Mouse (Mus musculus) lung, embryonic 15.5 days (tissue): ENCODE measurements at regions not wholly inside any gene's neighbourhood (a gene's known extent, or its start where the extent isn't known, plus 50 kb on each side); places are given as distances from the start of the nearest gene placed in this dataset.

Experiments
- ATAC-seq: fragments of 200-750 bp; cut with Nextera tagmentation; 2 replicates; pipeline ENCODE4 v1.8.0; 2017; ENCODE audit warnings: moderate number of reproducible peaks, borderline replicate concordance; ENCODE audit not compliant: low FRiP score, low TSS enrichment; ENCODE audit errors: extremely low read depth
- H3K27ac ChIP-seq: fragments of 300-500 bp; sonication (generic); 2 replicates; pipeline ENCODE4 v1.5.1; 2015; ENCODE audit warnings: moderate library complexity, mild to moderate bottlenecking, inconsistent platforms
- H3K27me3 ChIP-seq: fragments of 300-500 bp; sonication (generic); 2 replicates; pipeline ENCODE4 v1.6.1; 2015; ENCODE audit warnings: inconsistent platforms
- H3K36me3 ChIP-seq: fragments of 300-500 bp; sonication (generic); 2 replicates; pipeline ENCODE4 v1.6.1; 2015; ENCODE audit warnings: inconsistent platforms
- H3K4me1 ChIP-seq: fragments of 300-500 bp; sonication (generic); 2 replicates; pipeline ENCODE4 v1.6.1; 2015; ENCODE audit warnings: inconsistent platforms
- H3K4me2 ChIP-seq: fragments of 300-500 bp; sonication (generic); 2 replicates; pipeline ENCODE4 v1.6.1; 2015; ENCODE audit warnings: inconsistent platforms, mild to moderate bottlenecking, moderate library complexity
- H3K4me3 ChIP-seq: fragments of 300-500 bp; sonication (generic); 2 replicates; pipeline ENCODE4 v1.5.1; 2015; ENCODE audit warnings: mild to moderate bottlenecking, inconsistent platforms
- H3K9ac ChIP-seq: fragments of 300-500 bp; sonication (generic); 2 replicates; pipeline ENCODE4 v1.6.1; 2015; ENCODE audit warnings: inconsistent platforms
- H3K9me3 ChIP-seq: fragments of 300-500 bp; sonication (generic); 2 replicates; pipeline ENCODE4 v1.6.1; 2016; ENCODE audit warnings: inconsistent platforms
- WGBS: fragments of 180-500 bp; shearing (Covaris S2); methylation state at CpG from one replicate; pipeline ENCODE4 v1.1.7; 2015; 5-methylcytosine and 5-hydroxymethylcytosine counted together

DNA sequence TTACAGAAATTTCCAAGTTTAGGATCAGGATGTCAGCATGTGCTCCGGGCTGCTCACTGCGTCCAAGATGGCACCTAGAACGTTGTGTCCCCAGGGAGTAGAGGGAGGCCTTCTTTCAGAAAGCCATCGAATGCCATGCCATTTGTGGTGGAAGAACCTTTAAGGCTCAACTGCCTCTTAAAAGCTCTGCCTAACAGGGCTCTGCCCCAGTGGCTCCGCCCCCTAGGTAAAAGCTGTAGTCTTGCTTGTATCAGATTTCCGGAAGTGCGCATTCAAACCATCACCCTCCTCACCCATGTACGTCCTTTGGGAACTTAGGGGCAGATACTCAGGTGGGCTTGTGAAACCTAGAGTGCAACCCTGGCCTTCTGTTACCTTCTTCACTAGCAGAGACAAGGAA is 54.0 kb upstream of the Psmd7 start:
- H3K9ac ChIP-seq, result no peak overlapping the region
- 75% methylated on average over 8 of the region's 8 CpGs for whole genome bisulfite sequencing
- no peaks in the 10 kb centered on the region for H3K27me3 ChIP-seq
- no peak for ATAC-seq
- no peak overlapping the region for H3K4me3 ChIP-seq
- no peaks in the 10 kb centered on the region for H3K9me3 ChIP-seq
- H3K4me1 ChIP-seq, result no peaks in the 10 kb centered on the region
- no peak overlapping the region for H3K27ac ChIP-seq
- no peaks in the 10 kb centered on the region for H3K36me3 ChIP-seq
- H3K4me2 ChIP-seq, result no peak overlapping the region

DNA sequence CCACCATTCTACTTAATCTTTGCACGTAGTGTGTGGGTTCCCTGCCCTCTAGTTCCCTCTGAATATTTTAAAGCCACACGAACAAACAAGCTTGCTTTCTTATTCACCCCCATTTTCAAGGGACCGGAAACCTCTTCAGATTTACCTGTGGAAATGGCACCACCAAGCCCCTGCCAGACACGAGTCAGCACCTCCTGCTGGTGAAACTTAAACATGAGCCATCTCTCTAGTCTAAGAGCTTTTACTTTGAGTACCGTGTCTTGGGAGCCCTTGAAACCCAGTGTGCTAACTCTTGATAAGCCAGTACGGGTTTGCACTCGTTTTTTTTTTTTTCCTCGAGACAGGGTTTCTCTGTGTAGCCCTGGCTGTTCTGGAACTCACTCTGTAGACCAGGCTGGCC is 59.7 kb upstream of the Psmd7 start:
- Histone ChIP-seq H3K36me3 (no peaks in the 10 kb centered on the region), H3K27me3 (no peaks in the 10 kb centered on the region), H3K4me2 (no peak overlapping the region), H3K27ac (no peak overlapping the region), H3K4me1 (no peaks in the 10 kb centered on the region), H3K9me3 (no peaks in the 10 kb centered on the region), H3K9ac (no peak overlapping the region), H3K4me3 (no peak overlapping the region)
- ATAC-seq, result no peak
- WGBS, result 70% methylated on average over 8 of the region's 8 CpGs

DNA sequence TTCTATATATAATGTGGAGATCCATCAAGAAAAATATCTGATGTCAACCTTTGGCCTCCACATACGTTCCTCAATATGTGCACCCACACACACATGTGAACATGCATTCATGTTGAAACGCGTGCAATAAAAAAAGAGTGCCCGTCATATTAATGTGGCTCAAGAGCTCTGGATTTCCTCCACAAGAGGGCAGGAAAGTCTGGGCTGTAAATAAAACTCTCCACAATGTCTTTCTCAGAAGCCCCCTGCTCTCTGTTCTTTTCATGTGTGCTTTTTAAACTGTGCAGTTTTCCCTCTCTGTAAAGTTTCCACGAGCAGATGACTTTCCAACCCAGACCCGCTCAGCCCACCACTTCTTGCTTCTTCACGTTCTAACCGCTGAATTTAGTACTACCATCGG is 62.0 kb upstream of the Psmd7 start:
- no peak overlapping the region for H3K9ac ChIP-seq
- H3K4me1 ChIP-seq, result no peaks in the 10 kb centered on the region
- 86% methylated on average over 9 of the region's 9 CpGs for WGBS
- no peak overlapping the region for H3K27ac ChIP-seq
- no peaks in the 10 kb centered on the region for H3K27me3 ChIP-seq
- no peak for ATAC-seq
- no peaks in the 10 kb centered on the region for H3K36me3 ChIP-seq
- no peak overlapping the region for H3K4me2 ChIP-seq
- no peaks in the 10 kb centered on the region for H3K9me3 ChIP-seq
- H3K4me3 ChIP-seq, result no peak overlapping the region

DNA sequence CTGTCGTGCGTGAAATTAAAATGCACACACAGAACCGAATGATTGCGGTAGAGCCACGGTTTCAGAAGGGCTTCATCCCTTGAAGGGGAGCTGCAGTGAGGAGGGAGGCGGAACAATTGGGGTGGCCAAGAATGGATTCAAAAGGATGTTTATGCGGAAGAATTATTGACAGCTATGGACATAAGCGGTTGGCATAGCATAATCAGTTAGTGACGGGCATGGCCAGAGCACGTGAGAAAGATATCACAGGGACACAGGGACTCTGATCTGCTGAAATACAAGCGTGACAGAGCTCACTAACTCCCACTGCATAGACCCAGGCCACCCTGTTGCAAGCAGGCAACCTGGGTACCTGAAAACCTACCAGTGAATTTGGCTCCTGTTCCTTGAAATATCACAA is 63.2 kb upstream of the Psmd7 start:
- no peak overlapping the region for H3K4me3 ChIP-seq
- H3K9ac ChIP-seq, result no peak overlapping the region
- no peak for ATAC-seq
- H3K27ac ChIP-seq, result no peak overlapping the region
- H3K4me2 ChIP-seq, result no peak overlapping the region
- no peaks in the 10 kb centered on the region for H3K36me3 ChIP-seq
- no peaks in the 10 kb centered on the region for H3K27me3 ChIP-seq
- no peaks in the 10 kb centered on the region for H3K4me1 ChIP-seq
- no peaks in the 10 kb centered on the region for H3K9me3 ChIP-seq
- 90% methylated on average over 11 of the region's 11 CpGs for WGBS

DNA sequence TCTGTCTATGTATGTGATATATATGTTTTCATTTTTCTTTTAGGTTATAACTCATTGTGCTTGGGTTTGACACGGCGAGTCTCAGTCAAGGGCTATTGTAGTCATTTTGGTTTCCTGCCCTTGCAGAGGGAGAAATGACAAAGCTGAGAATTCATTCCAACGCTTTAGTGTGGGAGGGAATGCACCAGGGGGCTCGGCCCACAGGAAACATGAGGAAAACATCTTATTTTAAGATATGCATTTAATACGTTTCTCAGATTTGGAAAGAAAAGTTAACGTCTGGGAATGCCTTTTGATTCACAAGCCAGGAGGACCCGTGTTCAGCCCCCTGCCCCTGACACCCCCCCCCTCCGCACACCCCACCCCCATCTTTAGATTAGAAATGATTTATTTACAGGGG is 64.0 kb upstream of the Psmd7 start:
- Histone ChIP-seq H3K4me3 (no peak overlapping the region), H3K9me3 (no peaks in the 10 kb centered on the region), H3K4me2 (no peak overlapping the region), H3K9ac (no peak overlapping the region), H3K4me1 (no peaks in the 10 kb centered on the region), H3K27me3 (no peaks in the 10 kb centered on the region), H3K36me3 (no peaks in the 10 kb centered on the region), H3K27ac (no peak overlapping the region)
- no peak for ATAC-seq
- WGBS, result 44% methylated on average over 8 of the region's 8 CpGs

DNA sequence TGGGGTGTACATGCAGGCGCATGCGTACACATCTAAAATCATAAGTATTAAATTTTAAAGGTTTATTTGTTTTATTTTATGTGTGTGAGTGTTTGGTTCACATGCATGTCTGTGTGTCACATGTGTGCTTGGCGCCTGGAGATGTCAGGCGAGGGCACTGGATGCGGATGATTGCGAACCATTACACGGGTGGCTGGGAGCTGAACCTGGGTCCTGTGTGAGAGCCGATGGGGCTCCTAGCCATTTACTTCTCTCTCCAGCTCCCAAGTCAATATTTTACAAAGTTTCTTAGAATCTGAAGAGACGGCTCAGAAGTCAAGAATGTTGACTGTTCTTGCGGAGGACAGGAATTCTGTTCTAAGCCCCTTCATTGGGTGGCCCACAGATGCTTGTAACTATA is 65.4 kb upstream of the Psmd7 start:
- ATAC-seq, result no peak
- 77% methylated on average over 10 of the region's 10 CpGs for WGBS
- Histone ChIP-seq H3K9ac (no peak overlapping the region), H3K4me1 (no peaks in the 10 kb centered on the region), H3K27ac (no peak overlapping the region), H3K4me2 (no peak overlapping the region), H3K4me3 (no peak overlapping the region), H3K36me3 (no peaks in the 10 kb centered on the region), H3K27me3 (no peaks in the 10 kb centered on the region), H3K9me3 (no peaks in the 10 kb centered on the region)

DNA sequence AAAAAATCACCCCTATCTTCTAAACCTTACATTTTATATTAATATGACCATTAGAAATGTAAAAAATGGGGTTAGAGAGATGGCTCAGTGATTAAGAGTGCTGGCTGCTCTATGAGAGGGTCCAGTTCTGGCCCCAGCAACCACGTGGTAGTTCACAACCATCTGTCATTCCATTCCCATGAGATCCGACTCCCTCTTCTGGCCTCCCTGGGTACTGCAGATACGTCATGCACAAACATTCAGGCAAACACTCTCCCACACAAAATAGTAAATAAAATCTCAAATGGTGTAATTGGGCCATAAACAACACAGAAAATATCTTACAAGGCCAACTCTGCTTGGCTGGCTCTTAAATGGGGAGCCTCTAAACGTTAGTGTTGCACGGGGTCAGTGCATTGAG is 68.4 kb upstream of the Psmd7 start:
- no peaks in the 10 kb centered on the region for H3K27me3 ChIP-seq
- WGBS, result 68% methylated on average over 5 of the region's 5 CpGs
- no peaks in the 10 kb centered on the region for H3K36me3 ChIP-seq
- H3K9me3 ChIP-seq, result no peaks in the 10 kb centered on the region
- H3K4me1 ChIP-seq, result no peaks in the 10 kb centered on the region
- H3K4me3 ChIP-seq, result no peak overlapping the region
- ATAC-seq, result no peak
- H3K4me2 ChIP-seq, result no peak overlapping the region
- H3K27ac ChIP-seq, result no peak overlapping the region
- no peak overlapping the region for H3K9ac ChIP-seq

DNA sequence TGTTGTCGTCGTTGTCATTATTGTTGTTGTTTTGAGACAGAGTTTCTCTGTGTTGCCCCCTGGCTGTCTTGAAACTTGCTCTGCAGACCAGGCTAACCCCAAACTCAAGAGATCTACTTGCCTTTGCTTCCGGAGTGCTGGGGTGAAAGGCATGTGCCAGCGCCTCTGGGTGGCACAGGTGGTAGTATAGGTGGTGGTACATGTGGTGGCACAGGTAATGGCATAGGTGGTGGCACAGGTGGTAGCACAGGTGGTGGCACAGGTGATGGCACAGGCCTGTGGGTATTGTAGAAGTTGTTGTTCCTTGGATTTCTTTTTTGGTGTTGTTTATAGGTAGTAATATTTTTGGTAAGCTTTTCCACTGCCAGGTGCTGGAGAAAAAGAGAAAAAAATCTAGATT is 69.5 kb upstream of the Psmd7 start:
- 81% methylated on average over 4 of the region's 4 CpGs for WGBS
- Histone ChIP-seq H3K4me1 (no peaks in the 10 kb centered on the region), H3K27me3 (no peaks in the 10 kb centered on the region), H3K4me2 (no peak overlapping the region), H3K27ac (no peak overlapping the region), H3K36me3 (no peaks in the 10 kb centered on the region), H3K9ac (no peak overlapping the region), H3K4me3 (no peak overlapping the region), H3K9me3 (no peaks in the 10 kb centered on the region)
- no peak for ATAC-seq

DNA sequence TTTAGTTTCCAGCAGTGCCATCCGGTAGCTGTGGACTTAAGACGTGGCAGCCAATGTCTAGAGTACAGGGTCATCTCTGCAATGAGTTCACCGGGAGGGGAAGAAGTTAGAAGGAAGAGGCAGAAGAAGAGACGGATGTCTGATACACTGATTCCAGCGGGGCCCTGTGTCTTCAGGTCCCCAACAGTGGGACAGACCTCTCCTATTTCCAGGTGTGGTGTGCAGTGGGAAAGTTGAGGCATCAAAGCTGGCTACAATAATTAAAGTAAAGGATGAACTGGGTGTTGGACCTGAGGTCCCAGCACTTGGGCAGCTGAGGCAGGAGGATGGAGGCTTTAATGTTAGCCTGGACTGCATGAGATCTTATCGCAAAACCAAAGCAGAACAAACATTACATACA is 70.1 kb upstream of the Psmd7 start:
- 79% methylated on average over 6 of the region's 6 CpGs for WGBS
- Histone ChIP-seq H3K27ac (no peak overlapping the region), H3K4me1 (no peaks in the 10 kb centered on the region), H3K9ac (no peak overlapping the region), H3K36me3 (no peaks in the 10 kb centered on the region), H3K4me2 (no peak overlapping the region), H3K9me3 (no peaks in the 10 kb centered on the region), H3K4me3 (no peak overlapping the region), H3K27me3 (no peaks in the 10 kb centered on the region)
- ATAC-seq, result no peak

DNA sequence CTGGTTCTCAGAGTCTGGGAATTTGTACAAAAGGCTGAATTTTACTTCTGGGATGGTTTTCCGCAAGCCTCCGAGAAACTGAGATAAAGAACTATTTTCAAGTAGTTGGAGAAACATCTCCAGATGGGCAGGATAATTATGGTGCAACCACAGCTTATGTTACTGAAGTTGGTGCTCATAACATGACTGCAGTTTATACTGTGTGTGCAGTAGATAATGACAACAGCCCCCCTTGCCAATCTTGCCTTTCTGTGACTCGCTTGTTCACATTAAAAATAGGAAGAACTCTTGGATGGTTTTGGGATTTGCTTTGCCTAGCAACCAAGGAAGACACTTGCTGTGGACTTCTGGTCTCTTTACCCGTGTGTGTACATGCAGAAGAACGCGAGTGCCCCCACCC is 72.4 kb upstream of the Psmd7 start:
- H3K4me2 ChIP-seq, result no peak overlapping the region
- H3K4me3 ChIP-seq, result no peak overlapping the region
- H3K9me3 ChIP-seq, result no peaks in the 10 kb centered on the region
- H3K27me3 ChIP-seq, result no peaks in the 10 kb centered on the region
- H3K27ac ChIP-seq, result no peak overlapping the region
- WGBS, result 74% methylated on average over 6 of the region's 6 CpGs
- no peaks in the 10 kb centered on the region for H3K36me3 ChIP-seq
- no peak for ATAC-seq
- H3K9ac ChIP-seq, result no peak overlapping the region
- H3K4me1 ChIP-seq, result no peaks in the 10 kb centered on the region

DNA sequence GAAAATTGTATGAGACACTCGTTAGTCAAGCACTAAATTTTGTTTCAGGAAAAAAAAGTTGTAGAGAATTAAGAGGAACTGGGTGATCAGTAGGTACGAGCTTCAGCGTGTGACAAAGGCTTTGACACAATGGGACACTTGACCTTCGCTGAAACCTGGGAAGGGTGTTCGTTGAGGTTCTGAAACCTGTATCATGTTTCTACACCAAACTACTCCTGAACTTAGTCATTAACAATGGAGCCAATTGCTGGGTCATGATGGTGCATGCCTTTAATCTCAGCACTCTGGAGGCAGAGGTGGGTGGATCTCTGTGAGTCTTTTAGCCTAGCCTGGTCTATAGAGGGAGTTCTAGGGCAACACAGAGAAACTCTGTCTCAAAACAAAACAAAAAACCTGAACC is 81.3 kb upstream of the Psmd7 start:
- Histone ChIP-seq H3K36me3 (no peaks in the 10 kb centered on the region), H3K4me1 (no peaks in the 10 kb centered on the region), H3K27ac (no peak overlapping the region), H3K9me3 (no peaks in the 10 kb centered on the region), H3K4me2 (no peak overlapping the region), H3K4me3 (no peak overlapping the region), H3K9ac (no peak overlapping the region), H3K27me3 (no peaks in the 10 kb centered on the region)
- WGBS, result 87% methylated on average over 5 of the region's 5 CpGs
- ATAC-seq, result no peak

DNA sequence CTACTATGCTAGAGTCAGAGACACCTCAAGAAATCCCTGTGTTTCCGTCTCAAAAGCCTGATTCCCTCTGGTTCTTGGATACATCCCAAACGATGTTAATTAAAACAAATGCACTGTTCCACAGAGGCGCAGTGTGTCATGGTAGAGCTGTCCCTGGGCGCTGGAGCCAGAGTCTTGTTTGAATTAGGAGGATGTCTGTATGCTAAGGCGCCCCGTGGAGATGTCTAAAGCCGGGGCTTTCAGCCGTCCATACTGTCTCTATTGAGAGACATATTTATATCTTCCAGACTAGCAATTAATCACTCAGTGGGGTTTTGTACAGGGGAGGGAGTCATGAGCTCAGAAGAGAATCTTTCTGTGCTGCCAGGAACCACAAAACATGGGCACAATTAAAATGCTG is 83.2 kb upstream of the Psmd7 start:
- no peak overlapping the region for H3K9ac ChIP-seq
- no peak overlapping the region for H3K27ac ChIP-seq
- WGBS, result 39% methylated on average over 8 of the region's 8 CpGs
- H3K27me3 ChIP-seq, result no peaks in the 10 kb centered on the region
- H3K36me3 ChIP-seq, result no peaks in the 10 kb centered on the region
- no peak overlapping the region for H3K4me2 ChIP-seq
- no peak for ATAC-seq
- no peak overlapping the region for H3K4me3 ChIP-seq
- H3K9me3 ChIP-seq, result no peaks in the 10 kb centered on the region
- no peaks in the 10 kb centered on the region for H3K4me1 ChIP-seq

DNA sequence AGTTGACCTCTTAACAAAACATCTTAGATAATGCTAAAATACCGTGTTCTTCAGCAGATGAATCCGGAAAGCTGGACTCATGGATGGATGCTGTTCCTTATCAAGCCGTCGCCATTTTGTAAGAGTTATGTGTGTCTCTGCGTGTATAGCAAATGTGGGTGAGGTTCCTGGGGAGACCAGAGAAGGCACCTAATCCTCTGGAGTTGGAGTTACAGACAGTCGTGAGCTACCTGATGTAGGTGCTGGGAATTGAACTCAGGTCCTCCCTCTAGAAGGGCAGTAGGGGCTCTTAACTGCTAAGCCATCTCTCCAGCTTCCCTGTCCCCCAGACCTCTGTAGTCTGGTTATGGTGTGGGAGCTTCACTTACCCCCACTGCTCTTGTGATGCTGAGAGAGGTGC is 84.4 kb upstream of the Psmd7 start:
- H3K4me2 ChIP-seq, result no peak overlapping the region
- 87% methylated on average over 6 of the region's 6 CpGs for WGBS
- H3K9ac ChIP-seq, result no peak overlapping the region
- H3K27me3 ChIP-seq, result no peaks in the 10 kb centered on the region
- no peaks in the 10 kb centered on the region for H3K36me3 ChIP-seq
- no peaks in the 10 kb centered on the region for H3K9me3 ChIP-seq
- H3K4me3 ChIP-seq, result no peak overlapping the region
- no peak for ATAC-seq
- no peaks in the 10 kb centered on the region for H3K4me1 ChIP-seq
- H3K27ac ChIP-seq, result no peak overlapping the region
